Mouse (Mus musculus): ENCODE data around the gene Eln. TPM values are rescaled to one million over a fixed set of nuclear protein-coding genes. Genes with fewer than 3 reads are reported as not detected.

Eln gene
- polyA plus RNA-seq, 1 experiment from 2014 or later, result 1,769 TPM

DNA sequence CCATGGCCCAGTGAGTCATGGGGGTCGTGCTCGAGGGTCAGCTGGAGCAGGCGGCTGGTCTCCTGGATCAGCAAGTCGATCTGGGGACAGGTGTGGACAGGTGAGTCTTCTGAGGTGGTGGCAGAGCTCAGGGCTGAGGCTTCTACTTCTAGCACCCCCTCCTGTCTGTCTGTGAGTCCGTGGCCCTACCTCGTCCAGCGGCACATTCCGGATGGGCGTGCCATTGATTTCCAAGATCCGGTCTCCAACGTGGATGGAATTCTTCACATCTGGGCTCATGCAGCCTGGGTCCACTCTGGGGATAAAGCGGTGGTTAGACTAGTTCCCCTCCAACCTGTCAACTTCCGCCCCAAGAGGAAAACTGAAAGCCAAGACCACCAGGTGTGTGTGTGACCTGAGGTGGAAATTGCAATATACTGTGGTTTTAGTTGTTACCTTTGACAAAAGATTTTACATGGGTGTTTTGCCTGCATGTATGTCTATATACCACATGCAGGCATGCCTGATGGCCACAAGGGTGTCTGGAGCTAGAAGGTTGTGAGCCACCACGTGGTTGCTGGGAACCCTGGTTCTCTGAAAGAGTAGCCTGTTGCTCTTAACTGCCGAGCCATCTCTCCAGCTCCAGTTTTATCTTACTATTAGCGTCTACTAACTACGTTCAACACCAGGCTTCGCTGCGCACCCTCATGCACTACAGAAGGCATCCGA, 78.0 kb downstream of the Eln start:
- Histone ChIP-seq H3K9ac (replicated peaks; ENCODE audit: low read depth) (no peak overlapping the region), H3K4me2 (replicated peaks; ENCODE audit: low read depth, low read length) (no peak overlapping the region), H3K36me3 (ENCODE audit: insufficient read depth, low read length) (peaks cover 30% of the 10 kb centered on the region; the same call in 1 of the 2 replicates), H3K4me3 (ENCODE audit: low read depth, low read length) (no peak overlapping the region), H3K9me3 (ENCODE audit: low read length) (no peaks in the 10 kb centered on the region), H3K27ac (ENCODE audit: low read length) (no peak overlapping the region), H3K4me1 (ENCODE audit: insufficient read depth, low read depth, low read length) (no peaks in the 10 kb centered on the region), H3K27me3 (replicated peaks; ENCODE audit: insufficient read depth, low read length) (no peaks in the 10 kb centered on the region)
- TF ChIP-seq CTCF (IDR thresholded peaks at IDR 0.05) (peak; percentile 26), EP300 (IDR thresholded peaks at IDR 0.05) (no peak)
- DNase-seq (ENCODE audit: low spot score) (no peak), ATAC-seq (no peak)
- WGBS, result 80% methylated on average over 20 of the region's 20 CpGs

DNA sequence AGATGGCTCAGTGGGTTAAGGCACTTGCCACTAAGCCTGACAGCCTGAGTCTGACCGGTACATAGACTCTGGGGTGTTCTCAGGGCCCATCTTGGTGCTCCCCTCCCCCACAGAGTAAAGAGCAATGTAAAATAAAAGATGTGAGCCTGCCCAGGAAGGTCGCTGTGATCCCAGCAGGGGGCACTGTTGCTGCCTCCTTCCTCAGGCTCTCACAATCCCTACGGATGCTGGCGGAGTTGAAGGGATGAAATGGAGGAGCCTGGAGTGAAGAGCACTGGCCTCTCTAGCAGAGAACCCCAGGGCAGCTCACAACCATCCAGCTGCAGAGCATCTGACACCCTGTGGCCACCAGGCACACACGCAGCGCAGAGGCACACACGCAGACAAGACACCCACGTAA, 78.6 kb downstream of the Eln start:
- DNase-seq (ENCODE audit: low spot score), result peak; percentile 76
- TF ChIP-seq CTCF (IDR thresholded peaks at IDR 0.05) (peak; percentile 77), EP300 (IDR thresholded peaks at IDR 0.05) (no peak)
- ATAC-seq, result peak; percentile 71
- Histone ChIP-seq H3K4me1 (ENCODE audit: insufficient read depth, low read depth, low read length) (no peaks in the 10 kb centered on the region), H3K4me3 (ENCODE audit: low read depth, low read length) (no peak overlapping the region), H3K9ac (replicated peaks; ENCODE audit: low read depth) (no peak overlapping the region), H3K4me2 (replicated peaks; ENCODE audit: low read depth, low read length) (no peak overlapping the region), H3K9me3 (ENCODE audit: low read length) (no peaks in the 10 kb centered on the region), H3K36me3 (ENCODE audit: insufficient read depth, low read length) (peaks cover 36% of the 10 kb centered on the region; the same call in 1 of the 2 replicates), H3K27me3 (replicated peaks; ENCODE audit: insufficient read depth, low read length) (no peaks in the 10 kb centered on the region), H3K27ac (ENCODE audit: low read length) (no peak overlapping the region)
- 46% methylated on average over 8 of the region's 8 CpGs for WGBS

GRCm38 (mm10) chr5:134656708-134657107, 90.4 kb downstream of the Eln start:
- DNase-seq (ENCODE audit: low spot score), result no peak
- ATAC-seq, result no peak
- 88% methylated on average over 4 of the region's 4 CpGs for WGBS

More at GRCm38 (mm10) chr5:134656708-134657107, 90.4 kb downstream of the Eln start:
- Histone ChIP-seq H3K27me3 (replicated peaks; ENCODE audit: insufficient read depth, low read length) (no peaks in the 10 kb centered on the region), H3K36me3 (ENCODE audit: insufficient read depth, low read length) (peaks cover 7% of the 10 kb centered on the region; the same call in 1 of the 2 replicates), H3K4me3 (ENCODE audit: low read depth, low read length) (no peak overlapping the region), H3K9me3 (ENCODE audit: low read length) (no peaks in the 10 kb centered on the region), H3K4me1 (ENCODE audit: insufficient read depth, low read depth, low read length) (0 out of 2 replicates have a peak, but pooled peaks cover 4% of the 10 kb centered on the region), H3K9ac (replicated peaks; ENCODE audit: low read depth) (no peak overlapping the region), H3K27ac (ENCODE audit: low read length) (no peak overlapping the region), H3K4me2 (replicated peaks; ENCODE audit: low read depth, low read length) (no peak overlapping the region)
- TF ChIP-seq CTCF (IDR thresholded peaks at IDR 0.05) (no peak), EP300 (IDR thresholded peaks at IDR 0.05) (no peak)

Other genes starting within 250 kb of the Eln start
- 3.0 and 4.1 TPM in 2 replicates for gene Clip2, start 194.9 kb downstream of the Eln start, polyA plus RNA-seq (2015; fragmentation: Nextera tagmentation; extraction: Ambion mirVana)
- gene Syna, start 187.2 kb downstream of the Eln start, polyA plus RNA-seq (2015; fragmentation: Nextera tagmentation; extraction: Ambion mirVana), result 0.24 and 0.67 TPM in 2 replicates
- gene Rfc2, start 166.0 kb downstream of the Eln start, polyA plus RNA-seq (2015; fragmentation: Nextera tagmentation; extraction: Ambion mirVana), result 84.4 and 95.9 TPM in 2 replicates
- gene Lat2, start 132.3 kb downstream of the Eln start, polyA plus RNA-seq (2015; fragmentation: Nextera tagmentation; extraction: Ambion mirVana), result 3.0 and 3.2 TPM in 2 replicates
- gene Eif4h, start 107.8 kb downstream of the Eln start, polyA plus RNA-seq (2015; fragmentation: Nextera tagmentation; extraction: Ambion mirVana), result 403 and 485 TPM in 2 replicates
- 7.2 and 10.2 TPM in 2 replicates for gene Limk1, start 58.7 kb downstream of the Eln start, polyA plus RNA-seq (2015; fragmentation: Nextera tagmentation; extraction: Ambion mirVana)
- not detected in 2 replicates for gene Tmem270, start 159.4 kb upstream of the Eln start, polyA plus RNA-seq (2015; fragmentation: Nextera tagmentation; extraction: Ambion mirVana)
- gene Cldn13, start 168.2 kb upstream of the Eln start, polyA plus RNA-seq (2015; fragmentation: Nextera tagmentation; extraction: Ambion mirVana), result 1.2 and 1.6 TPM in 2 replicates
- 33.7 and 35.5 TPM in 2 replicates for gene Mettl27, start 185.0 kb upstream of the Eln start, polyA plus RNA-seq (2015; fragmentation: Nextera tagmentation; extraction: Ambion mirVana)
- gene Cldn4, start 199.6 kb upstream of the Eln start, polyA plus RNA-seq (2015; fragmentation: Nextera tagmentation; extraction: Ambion mirVana), result 28.2 and 29.2 TPM in 2 replicates
- gene Cldn3, start 238.9 kb upstream of the Eln start, polyA plus RNA-seq (2015; fragmentation: Nextera tagmentation; extraction: Ambion mirVana), result 547 and 583 TPM in 2 replicates